Mouse (Mus musculus) MEL (cell line): Measurements from ENCODE around the gene Spata21. TPM values are rescaled to one million over a fixed set of nuclear protein-coding genes. Genes with fewer than 3 reads are reported as not detected.

Source experiments
- DNase-seq: peaks from one replicate; pipeline ENCODE4 v3.0.0; 2011; ENCODE audit warnings: low read depth, low spot score
- H3K27ac ChIP-seq: 2 replicates; pipeline ENCODE4 v1.5.1; 2012; ENCODE audit warnings: low read depth, mild to moderate bottlenecking, control low read depth, low read length, moderate library complexity; ENCODE audit not compliant: control insufficient read depth
- H3K27me3 ChIP-seq, 2 experiments: fragments of 150-350 bp in 1 of 2; sonication (generic) in 1 of 2; 2 replicates each; pipeline ENCODE4 v1.6.1; 2012; ENCODE audit warnings: low read length in 2 of 2, mild to moderate bottlenecking in 2 of 2, improper control_type of control experiment in 1 of 2, moderate library complexity in 1 of 2; ENCODE audit not compliant: insufficient read depth in 2 of 2, control insufficient read depth in 1 of 2
- H3K36me3 ChIP-seq, 2 experiments: 2 replicates each; pipeline ENCODE4 v1.6.1; 2012 to 2014; ENCODE audit warnings: low read length in 2 of 2, improper control_type of control experiment in 1 of 2, inconsistent platforms in 1 of 2, mild to moderate bottlenecking in 1 of 2; ENCODE audit not compliant: insufficient read depth in 2 of 2, control insufficient read depth in 1 of 2
- H3K4me1 ChIP-seq, 2 experiments: fragments of 150-350 bp in 1 of 2; sonication (generic) in 1 of 2; 2 replicates each; pipeline ENCODE4 v1.6.1; 2012; ENCODE audit warnings: low read length in 2 of 2, improper control_type of control experiment in 1 of 2, mild to moderate bottlenecking in 1 of 2; ENCODE audit not compliant: insufficient read depth in 2 of 2, control insufficient read depth in 1 of 2
- H3K4me3 ChIP-seq, 2 experiments: fragments of 150-350 bp in 1 of 2; sonication (generic) in 1 of 2; 2 replicates each; pipeline ENCODE4 v1.5.1; 2012; ENCODE audit warnings: low read depth in 2 of 2, low read length in 2 of 2, mild to moderate bottlenecking in 2 of 2, moderate library complexity in 2 of 2, control low read depth in 1 of 2, improper control_type of control experiment in 1 of 2; ENCODE audit not compliant: control insufficient read depth in 1 of 2, insufficient read depth in 1 of 2
- H3K79me2 ChIP-seq: 2 replicates; pipeline ENCODE4 v1.6.1; 2012; ENCODE audit warnings: mild to moderate bottlenecking, low read length, moderate library complexity; ENCODE audit not compliant: control insufficient read depth, poor library complexity, insufficient read depth
- H3K9ac ChIP-seq: 2 replicates; pipeline ENCODE4 v1.6.1; 2012; ENCODE audit warnings: low read depth, mild to moderate bottlenecking, control low read depth, low read length, moderate library complexity; ENCODE audit not compliant: control insufficient read depth, poor library complexity, severe bottlenecking
- H3K9me3 ChIP-seq: fragments of 150-350 bp; sonication (generic); replicated peaks from 2 replicates; pipeline ENCODE4 v1.6.1; 2012; ENCODE audit warnings: mild to moderate bottlenecking, low read length, improper control_type of control experiment, moderate library complexity; ENCODE audit not compliant: insufficient read depth
- CHD1 ChIP-seq: IDR thresholded peaks from 2 replicates; pipeline ENCODE4 v1.6.1; 2012; ENCODE audit warnings: low read depth, mild to moderate bottlenecking, inconsistent platforms, low read length, improper control_type of control experiment
- CHD2 ChIP-seq: IDR thresholded peaks from 2 replicates; pipeline ENCODE4 v1.6.1; 2011; ENCODE audit warnings: low read length, improper control_type of control experiment
- E2F4 ChIP-seq: IDR thresholded peaks from 2 replicates; pipeline ENCODE4 v1.6.1; 2011; ENCODE audit warnings: low read depth, low read length, improper control_type of control experiment, borderline replicate concordance
- ELF1 ChIP-seq: IDR thresholded peaks from 2 replicates; pipeline ENCODE4 v1.6.1; 2014; ENCODE audit warnings: low read depth, mild to moderate bottlenecking, inconsistent platforms, low read length, improper control_type of control experiment, moderate library complexity
- EP300 ChIP-seq, 2 experiments: IDR thresholded peaks; 2 replicates each; pipeline ENCODE4 v1.6.1; 2011; ENCODE audit warnings: improper control_type of control experiment in 2 of 2, low read length in 2 of 2, low read depth in 1 of 2, mild to moderate bottlenecking in 1 of 2
- GABPA ChIP-seq: IDR thresholded peaks from 2 replicates; pipeline ENCODE4 v1.6.1; 2012; ENCODE audit warnings: low read depth, mild to moderate bottlenecking, inconsistent platforms, low read length, improper control_type of control experiment, moderate library complexity
- GATA1 ChIP-seq: IDR thresholded peaks from 2 replicates; pipeline ENCODE4 v1.6.1; 2011; ENCODE audit warnings: low read depth, low read length, improper control_type of control experiment
- HCFC1 ChIP-seq: IDR thresholded peaks from 2 replicates; pipeline ENCODE4 v1.6.1; 2012; ENCODE audit warnings: low read depth, mild to moderate bottlenecking, inconsistent platforms, low read length, improper control_type of control experiment, moderate library complexity
- JUND ChIP-seq: IDR thresholded peaks from 2 replicates; pipeline ENCODE4 v1.6.1; 2011; ENCODE audit warnings: low read depth, mild to moderate bottlenecking, improper control_type of control experiment, low read length
- MAFK ChIP-seq: IDR thresholded peaks from 2 replicates; pipeline ENCODE4 v1.6.1; 2011; ENCODE audit warnings: low read depth, mild to moderate bottlenecking, low read length, improper control_type of control experiment, borderline replicate concordance
- MAZ ChIP-seq: IDR thresholded peaks from 2 replicates; pipeline ENCODE4 v1.6.1; 2012; ENCODE audit warnings: low read depth, mild to moderate bottlenecking, inconsistent platforms, low read length, improper control_type of control experiment
- MEF2A ChIP-seq: IDR thresholded peaks from 2 replicates; pipeline ENCODE4 v1.6.1; 2014; ENCODE audit warnings: low read depth, mild to moderate bottlenecking, inconsistent platforms, low read length, improper control_type of control experiment; ENCODE audit not compliant: poor library complexity, insufficient replicate concordance, severe bottlenecking; ENCODE audit errors: extremely low read depth
- MYB ChIP-seq: IDR thresholded peaks from 2 replicates; pipeline ENCODE4 v1.6.1; 2011; ENCODE audit warnings: mild to moderate bottlenecking, low read depth, low read length, improper control_type of control experiment
- NELFE ChIP-seq: IDR thresholded peaks from 2 replicates; pipeline ENCODE4 v1.6.1; 2011; ENCODE audit warnings: low read depth, low read length, improper control_type of control experiment
- POLR2AphosphoS5 ChIP-seq: IDR thresholded peaks from 2 replicates; pipeline ENCODE4 v1.6.1; 2012; ENCODE audit warnings: low read depth, borderline replicate concordance, mild to moderate bottlenecking, inconsistent platforms, low read length, moderate library complexity, mixed read lengths
- RAD21 ChIP-seq: IDR thresholded peaks from 2 replicates; pipeline ENCODE4 v1.6.1; 2011; ENCODE audit warnings: mild to moderate bottlenecking, low read depth, low read length, improper control_type of control experiment
- RCOR1 ChIP-seq: IDR thresholded peaks from 2 replicates; pipeline ENCODE4 v1.6.1; 2012; ENCODE audit warnings: low read depth, mild to moderate bottlenecking, inconsistent platforms, low read length, improper control_type of control experiment
- SIN3A ChIP-seq: IDR thresholded peaks from 2 replicates; pipeline ENCODE4 v1.6.1; 2012; ENCODE audit warnings: low read length, improper control_type of control experiment, inconsistent platforms
- TAL1 ChIP-seq: IDR thresholded peaks from 2 replicates; pipeline ENCODE4 v1.6.1; 2012; ENCODE audit warnings: mild to moderate bottlenecking, inconsistent platforms, low read length, moderate library complexity, mixed read lengths
- TBP ChIP-seq: IDR thresholded peaks from 2 replicates; pipeline ENCODE4 v1.8.0; 2011; ENCODE audit warnings: low read depth, low read length, improper control_type of control experiment
- TCF12 ChIP-seq: IDR thresholded peaks from 2 replicates; pipeline ENCODE4 v1.6.1; 2014; ENCODE audit warnings: low read depth, mild to moderate bottlenecking, inconsistent platforms, low read length, improper control_type of control experiment, moderate library complexity
- UBTF ChIP-seq: IDR thresholded peaks from 2 replicates; pipeline ENCODE4 v1.6.1; 2012; ENCODE audit warnings: low read depth, mild to moderate bottlenecking, inconsistent platforms, low read length, improper control_type of control experiment, moderate library complexity, borderline replicate concordance; ENCODE audit not compliant: insufficient read depth
- USF2 ChIP-seq, 2 experiments: IDR thresholded peaks; 2 replicates each; pipeline ENCODE4 v1.6.1; 2011 to 2012; ENCODE audit warnings: improper control_type of control experiment in 2 of 2, low read length in 2 of 2, borderline replicate concordance in 1 of 2, inconsistent platforms in 1 of 2, low read depth in 1 of 2, mild to moderate bottlenecking in 1 of 2; ENCODE audit not compliant: insufficient read depth in 1 of 2
- ZC3H11A ChIP-seq: IDR thresholded peaks from 2 replicates; pipeline ENCODE4 v1.6.1; 2012; ENCODE audit warnings: low read depth, mild to moderate bottlenecking, inconsistent platforms, low read length, improper control_type of control experiment
- ZKSCAN1 ChIP-seq: IDR thresholded peaks from 2 replicates; pipeline ENCODE4 v1.6.1; 2012; ENCODE audit warnings: low read depth, mild to moderate bottlenecking, inconsistent platforms, low read length, improper control_type of control experiment, moderate library complexity
- ZNF384 ChIP-seq: IDR thresholded peaks from 2 replicates; pipeline ENCODE4 v1.6.1; 2012; ENCODE audit warnings: low read depth, mild to moderate bottlenecking, inconsistent platforms, low read length, improper control_type of control experiment
- polyA plus RNA-seq, 2 experiments: library from polyadenylated mRNA; stranded (reverse) in 1 of 2; unstranded in 1 of 2; fragments of >175 nt in 1 of 2; fragments of >200 nt in 1 of 2; gene quantifications; 2 replicates each; pipeline versions ENCODE4 v1.2.1 to v1.2.4; 2012; ENCODE audit warnings: low replicate concordance in 2 of 2, low read depth in 1 of 2; ENCODE audit not compliant: insufficient read length in 2 of 2, insufficient read depth in 1 of 2, missing spikeins in 1 of 2
- total RNA-seq: library from RNA; depleted of rRNA; stranded (reverse); fragments of 300-350 nt; gene quantifications from 2 replicates; pipeline ENCODE4 v1.2.3, GENCODE M21; 2012

The Spata21 gene
- total and polyA plus RNA-seq, 3 experiments = not detected

GRCm38 (mm10) chr4:141044816-141045215 lies 43.3 kb upstream of the Spata21 start (continued):
- TF ChIP-seq TCF12 (no peak), TAL1 (no peak), HCFC1 (no peak), ZC3H11A (peak; percentile 29; the same call in 1 of the 2 replicates), ELF1 (no peak), POLR2AphosphoS5 (no peak), JUND (no peak), NELFE (no peak), E2F4 (no peak), CHD1 (no peak), CHD2 (no peak), MAZ (no peak), MYB (no peak), ZNF384 (peak; percentile 77), MAFK (no peak), RAD21 (peak; percentile 60), ZKSCAN1 (no peak), EP300 (IDR thresholded peaks at IDR 0.05; ENCODE audit: low read depth in 1 of 2, low read length in 2 of 2) (no peak), USF2 (IDR thresholded peaks at IDR 0.05; ENCODE audit: borderline replicate concordance in 1 of 2, insufficient read depth in 1 of 2, low read depth in 1 of 2, low read length in 2 of 2) (no peak), SIN3A (no peak), MEF2A (no peak), UBTF (no peak), GATA1 (no peak), TBP (no peak)
- TF ChIP-seq, all 39 proteins: peak for 6

GRCm38 (mm10) chr4:141048810-141049475 lies 39.2 kb upstream of the Spata21 start:
- H3K36me3 ChIP-seq = no peaks in the 10 kb centered on the region
- H3K27me3 ChIP-seq = no peaks in the 10 kb centered on the region
- no peak for TF ChIP-seq GABPA
- TF ChIP-seq NELFE = no peak
- no peak for TF ChIP-seq MEF2A
- TF ChIP-seq RCOR1 = no peak
- no peak for TF ChIP-seq TAL1
- TF ChIP-seq MAZ = no peak
- TF ChIP-seq E2F4 = no peak
- no peak for TF ChIP-seq JUND
- no peak for TF ChIP-seq ZC3H11A
- no peak for TF ChIP-seq GATA1
- TF ChIP-seq, all 39 proteins: peak for 0
- no peak overlapping the region for H3K9ac ChIP-seq
- no peak for DNase-seq
- no peak overlapping the region for H3K27ac ChIP-seq
- H3K9me3 ChIP-seq = no peaks in the 10 kb centered on the region
- H3K79me2 ChIP-seq = no peaks in the 10 kb centered on the region
- H3K4me3 ChIP-seq = no peak overlapping the region
- H3K4me1 ChIP-seq = no peaks in the 10 kb centered on the region
